Mouse (Mus musculus) layer of hippocampus, postnatal 10 days (tissue): ENCODE data around the gene Atp5d. TPM values are rescaled to one million over a fixed set of nuclear protein-coding genes. Genes with fewer than 3 reads are reported as not detected.

ENCODE experiments used
- DNase-seq, 2 experiments: peaks; one replicate each; pipeline ENCODE4 v3.0.0; 2021; ENCODE audit warnings: low spot score in 2 of 2
- total RNA-seq, 2 experiments: library from RNA; stranded (reverse); gene quantifications; 2 replicates each; pipeline ENCODE4 v1.2.3; 2021

Gene Atp5d
- total RNA-seq, 2 experiments from 2014 or later, result 385 to 392 TPM

- peak in 1 of 2 experiments; percentile 44 for DNase-seq
Observed at GRCm38 (mm10) chr10:80116927-80117691, 21.3 kb upstream of the Atp5d start.

GRCm38 (mm10) chr10:80117736-80118135 is 20.7 kb upstream of the Atp5d start:
- DNase-seq, result no peak

- no peak for DNase-seq
Observed at GRCm38 (mm10) chr10:80118552-80118951, 19.9 kb upstream of the Atp5d start.

- no peak for DNase-seq
Observed at GRCm38 (mm10) chr10:80120146-80120545, 18.3 kb upstream of the Atp5d start.

- no peak for DNase-seq
Observed at GRCm38 (mm10) chr10:80121639-80122038, 16.8 kb upstream of the Atp5d start.

- DNase-seq, result no peak
Observed at GRCm38 (mm10) chr10:80123932-80124562, 14.4 kb upstream of the Atp5d start.

GRCm38 (mm10) chr10:80127920-80128319 is 10.5 kb upstream of the Atp5d start:
- DNase-seq, result no peak

GRCm38 (mm10) chr10:80129846-80130245 is 8.6 kb upstream of the Atp5d start:
- DNase-seq, result peak; percentile 20 to 36

GRCm38 (mm10) chr10:80130403-80131031 is 7.9 kb upstream of the Atp5d start:
- no peak for DNase-seq

GRCm38 (mm10) chr10:80131316-80131951 is 7.0 kb upstream of the Atp5d start:
- peak; percentile 66 to 76 for DNase-seq

- DNase-seq, result peak in 1 of 2 experiments; percentile 48
Observed at GRCm38 (mm10) chr10:80131952-80132350, 6.5 kb upstream of the Atp5d start.

- DNase-seq, result peak; percentile 55 to 71
Observed at GRCm38 (mm10) chr10:80133226-80133849, 5.1 kb upstream of the Atp5d start.

GRCm38 (mm10) chr10:80134421-80134820 is 4.0 kb upstream of the Atp5d start:
- DNase-seq, result peak in 1 of 2 experiments; percentile 17

- DNase-seq, result no peak
Observed at GRCm38 (mm10) chr10:80135161-80135560, 3.3 kb upstream of the Atp5d start.

- no peak for DNase-seq
Observed at GRCm38 (mm10) chr10:80135641-80136040, 2.8 kb upstream of the Atp5d start.

GRCm38 (mm10) chr10:80136179-80136951 is 2.1 kb upstream of the Atp5d start:
- peak in 1 of 2 experiments; percentile 15 for DNase-seq

GRCm38 (mm10) chr10:80136952-80137625 is 1.3 kb upstream of the Atp5d start:
- peak; percentile 55 to 64 for DNase-seq

- peak in 1 of 2 experiments; percentile 53 for DNase-seq
Observed at GRCm38 (mm10) chr10:80137626-80138552, 543 bp upstream of the Atp5d start.

- peak in 1 of 2 experiments; percentile 55 for DNase-seq
Observed at GRCm38 (mm10) chr10:80139439-80139775, 975 bp downstream of the Atp5d start.
